Mouse (Mus musculus): Measurements from ENCODE around the gene Fuca1. TPM values are rescaled to one million over a fixed set of nuclear protein-coding genes. Genes with fewer than 3 reads are reported as not detected.

The Fuca1 gene
- total and polyA plus RNA-seq, 3 experiments = 26.8 to 48.6 TPM; not detected in 1

DNA sequence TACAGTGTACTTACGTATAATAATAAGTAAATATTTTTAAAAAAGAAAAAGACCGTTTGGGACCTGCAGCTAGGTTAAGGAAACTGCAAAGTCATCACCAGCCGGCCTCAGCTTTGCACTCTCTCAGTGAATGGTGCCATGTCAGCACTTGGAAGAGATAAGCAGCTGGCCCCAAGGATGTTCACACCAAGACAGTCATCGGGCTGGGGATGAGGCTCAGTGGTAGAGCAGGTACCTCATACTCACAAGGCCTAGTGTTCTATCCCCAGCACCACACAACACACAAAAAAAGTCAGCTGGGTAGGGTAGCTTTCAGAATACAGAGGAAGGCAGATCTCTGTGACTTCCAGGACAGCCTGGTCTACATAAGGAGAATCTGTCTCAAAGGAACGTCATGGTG, 64.7 kb downstream of the Fuca1 start (continued):
- TF ChIP-seq ETS1 (IDR thresholded peaks at IDR 0.05; ENCODE audit: low read depth, low read length) (peak; percentile 98), HCFC1 (IDR thresholded peaks at IDR 0.05; ENCODE audit: low read depth, low read length) (peak; percentile 56), MYC (IDR thresholded peaks at IDR 0.05; ENCODE audit: low read depth, low read length) (peak; percentile 49; the same call in 1 of the 2 replicates), TAL1 (IDR thresholded peaks at IDR 0.05; ENCODE audit: low read length) (peak; percentile 82), USF2 (IDR thresholded peaks at IDR 0.05; ENCODE audit: borderline replicate concordance in 1 of 2, insufficient read depth in 1 of 2, low read depth in 1 of 2, low read length in 2 of 2) (no peak), MAFK (IDR thresholded peaks at IDR 0.05; ENCODE audit: borderline replicate concordance, low read depth, low read length) (peak; percentile 96), NELFE (IDR thresholded peaks at IDR 0.05; ENCODE audit: low read depth, low read length) (peak; percentile 38; the same call in 1 of the 2 replicates), POLR2AphosphoS2 (IDR thresholded peaks at IDR 0.05; ENCODE audit: low read length) (peak; percentile 49; the same call in 1 of the 2 replicates), RCOR1 (IDR thresholded peaks at IDR 0.05; ENCODE audit: low read depth, low read length) (peak; percentile 71), MAX (IDR thresholded peaks at IDR 0.05; ENCODE audit: low read length) (peak; percentile 72), GATA1 (IDR thresholded peaks at IDR 0.05; ENCODE audit: low read depth, low read length) (peak; percentile 91), TBP (IDR thresholded peaks at IDR 0.05; ENCODE audit: low read depth, low read length) (peak; percentile 63), CHD1 (IDR thresholded peaks at IDR 0.05; ENCODE audit: low read depth, low read length) (no peak), UBTF (IDR thresholded peaks at IDR 0.05; ENCODE audit: borderline replicate concordance, insufficient read depth, low read depth, low read length) (no peak), BHLHE40 (IDR thresholded peaks at IDR 0.05; ENCODE audit: borderline replicate concordance, low read depth, low read length) (no peak)

DNA sequence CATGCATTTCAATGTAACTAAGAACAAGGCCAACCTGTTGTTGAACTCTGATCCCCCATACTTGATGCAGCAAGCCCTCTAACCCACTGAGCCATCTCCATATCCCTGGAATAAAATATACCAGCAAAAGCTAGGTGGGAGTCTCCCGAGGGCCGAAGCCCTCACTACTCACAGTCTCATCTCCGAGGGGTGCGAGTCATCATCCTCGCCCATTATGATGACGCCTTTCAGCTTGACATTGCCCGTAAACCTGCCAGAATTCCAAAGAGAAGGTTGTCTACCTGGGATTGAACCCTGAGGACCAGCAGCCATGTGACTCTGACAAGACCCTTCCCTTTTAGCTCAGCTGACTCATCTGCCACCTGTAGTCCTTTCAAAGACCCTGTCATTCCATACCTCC, 65.2 kb downstream of the Fuca1 start:
- H3K27me3 ChIP-seq (ENCODE audit: control insufficient read depth in 1 of 2, insufficient read depth in 2 of 2, low read length in 2 of 2) = no peaks in the 10 kb centered on the region
- DNase-seq (ENCODE audit: low read depth, low spot score) = peak; percentile 34
- H3K79me2 ChIP-seq (ENCODE audit: control insufficient read depth, insufficient read depth, low read length, poor library complexity) = peaks cover 25% of the 10 kb centered on the region
- H3K36me3 ChIP-seq (ENCODE audit: control insufficient read depth in 1 of 2, insufficient read depth in 2 of 2, low read length in 2 of 2) = peaks cover 15 to 50% of the 10 kb centered on the region in 2 experiments
- peak overlapping the region; percentile 60 for H3K27ac ChIP-seq (ENCODE audit: control insufficient read depth, low read depth, low read length)
- peak overlapping the region; percentile 67 to 78 for H3K4me3 ChIP-seq (ENCODE audit: control insufficient read depth in 1 of 2, insufficient read depth in 1 of 2, low read depth in 2 of 2, low read length in 2 of 2)
- H3K4me1 ChIP-seq (ENCODE audit: control insufficient read depth in 1 of 2, insufficient read depth in 2 of 2, low read length in 2 of 2) = peaks cover 17 to 42% of the 10 kb centered on the region in 2 experiments
- TF ChIP-seq USF1 (IDR thresholded peaks at IDR 0.05; ENCODE audit: low read depth, low read length) (no peak), MEF2A (IDR thresholded peaks at IDR 0.05; ENCODE audit: extremely low read depth, insufficient replicate concordance, low read depth, low read length, poor library complexity, severe bottlenecking) (no peak)
- H3K9me3 ChIP-seq (replicated peaks; ENCODE audit: insufficient read depth, low read length) = no peaks in the 10 kb centered on the region
- peak overlapping the region; percentile 96 for H3K9ac ChIP-seq (ENCODE audit: control insufficient read depth, low read depth, low read length, poor library complexity, severe bottlenecking)
